Mouse (Mus musculus): ENCODE measurements around the gene Gm20683. TPM values are rescaled to one million over a fixed set of nuclear protein-coding genes. Genes with fewer than 3 reads are reported as not detected.
A peak's percentile ranks its signal among the peaks of the same experiment; 100 is the strongest.

The Gm20683 gene
- total and polyA plus RNA-seq, 2 experiments, result 2.7 to 26.9 TPM

- Histone ChIP-seq H3K36me3 (ENCODE audit: control insufficient read depth, insufficient read depth, low read length) (no peaks in the 10 kb centered on the region), H3K27me3 (ENCODE audit: control insufficient read depth, insufficient read depth, low read length) (peaks cover 5% of the 10 kb centered on the region; the same call in 1 of the 2 replicates), H3K79me2 (ENCODE audit: control insufficient read depth, insufficient read depth, low read length) (no peaks in the 10 kb centered on the region), H3K4me1 (ENCODE audit: control insufficient read depth, insufficient read depth, low read length) (no peaks in the 10 kb centered on the region), H3K9ac (ENCODE audit: low read depth, low read length) (no peak overlapping the region), H3K27ac (replicated peaks; ENCODE audit: insufficient read depth, low read depth, low read length) (no peak overlapping the region), H3K4me3 (ENCODE audit: insufficient read depth, low read depth, low read length) (no peak overlapping the region)
- WGBS, result 14% methylated on average over 10 of the region's 10 CpGs
- no peak for TF ChIP-seq POLR2A (IDR thresholded peaks at IDR 0.05; ENCODE audit: extremely low read depth, insufficient read depth, low read length)
- no peak for TF ChIP-seq CTCF (IDR thresholded peaks at IDR 0.05; ENCODE audit: low read depth, low read length)
- no peak for DNase-seq (ENCODE audit: extremely low read depth, low read depth, low spot score)
These were observed 38.6 kb downstream of the Gm20683 start for GRCm38 (mm10) chr17:25802825-25803517.

GRCm38 (mm10) chr17:25801029-25801428, 40.5 kb downstream of the Gm20683 start:
- Histone ChIP-seq H3K36me3 (ENCODE audit: control insufficient read depth, insufficient read depth, low read length) (no peaks in the 10 kb centered on the region), H3K27ac (replicated peaks; ENCODE audit: insufficient read depth, low read depth, low read length) (no peak overlapping the region), H3K4me3 (ENCODE audit: insufficient read depth, low read depth, low read length) (no peak overlapping the region), H3K9ac (ENCODE audit: low read depth, low read length) (no peak overlapping the region), H3K79me2 (ENCODE audit: control insufficient read depth, insufficient read depth, low read length) (no peaks in the 10 kb centered on the region), H3K4me1 (ENCODE audit: control insufficient read depth, insufficient read depth, low read length) (no peaks in the 10 kb centered on the region), H3K27me3 (ENCODE audit: control insufficient read depth, insufficient read depth, low read length) (peaks cover 5% of the 10 kb centered on the region; the same call in 1 of the 2 replicates)
- TF ChIP-seq POLR2A (IDR thresholded peaks at IDR 0.05; ENCODE audit: extremely low read depth, insufficient read depth, low read length) (no peak), CTCF (IDR thresholded peaks at IDR 0.05; ENCODE audit: low read depth, low read length) (peak; percentile 70)
- peak; percentile 62 for DNase-seq (ENCODE audit: extremely low read depth, low read depth, low spot score)
- 5% methylated on average over 6 of the region's 6 CpGs for WGBS

- under 1% methylated on average over 35 of the region's 35 CpGs for WGBS
- no peak for TF ChIP-seq POLR2A (IDR thresholded peaks at IDR 0.05; ENCODE audit: extremely low read depth, insufficient read depth, low read length)
- no peak for TF ChIP-seq CTCF (IDR thresholded peaks at IDR 0.05; ENCODE audit: low read depth, low read length)
- peak within 1 kb of the TSS; percentile 3; the same call in 1 of the 2 replicates for H3K27ac ChIP-seq (replicated peaks; ENCODE audit: insufficient read depth, low read depth, low read length)
- peak within 1 kb of the TSS; percentile 79 for H3K9ac ChIP-seq (ENCODE audit: low read depth, low read length)
- peak within 1 kb of the TSS; percentile 79 for H3K4me3 ChIP-seq (ENCODE audit: insufficient read depth, low read depth, low read length)
- H3K4me1 ChIP-seq (ENCODE audit: control insufficient read depth, insufficient read depth, low read length), result peaks cover 5% of the 10 kb centered on the region; the same call in 1 of the 2 replicates
- DNase-seq (ENCODE audit: extremely low read depth, low read depth, low spot score), result peak; percentile 52
- H3K79me2 ChIP-seq (ENCODE audit: control insufficient read depth, insufficient read depth, low read length), result no peaks in the 10 kb centered on the region
- H3K36me3 ChIP-seq (ENCODE audit: control insufficient read depth, insufficient read depth, low read length), result no peaks in the 10 kb centered on the region
- no peaks in the 10 kb centered on the region for H3K27me3 ChIP-seq (ENCODE audit: control insufficient read depth, insufficient read depth, low read length)
These were observed 44.6 kb downstream of the Gm20683 start, which contains the start of gene Metrn for GRCm38 (mm10) chr17:25796951-25797369. Gene Metrn (minus strand): TSS chr17:25797136.

- Histone ChIP-seq H3K4me3 (ENCODE audit: insufficient read depth, low read depth, low read length) (peak overlapping the region; percentile 79), H3K9ac (ENCODE audit: low read depth, low read length) (peak overlapping the region; percentile 68), H3K4me1 (ENCODE audit: control insufficient read depth, insufficient read depth, low read length) (peaks cover 5% of the 10 kb centered on the region; the same call in 1 of the 2 replicates), H3K27me3 (ENCODE audit: control insufficient read depth, insufficient read depth, low read length) (no peaks in the 10 kb centered on the region), H3K79me2 (ENCODE audit: control insufficient read depth, insufficient read depth, low read length) (no peaks in the 10 kb centered on the region), H3K36me3 (ENCODE audit: control insufficient read depth, insufficient read depth, low read length) (no peaks in the 10 kb centered on the region), H3K27ac (replicated peaks; ENCODE audit: insufficient read depth, low read depth, low read length) (no peak overlapping the region; the same call in 1 of the 2 replicates)
- TF ChIP-seq CTCF (IDR thresholded peaks at IDR 0.05; ENCODE audit: low read depth, low read length) (no peak), POLR2A (IDR thresholded peaks at IDR 0.05; ENCODE audit: extremely low read depth, insufficient read depth, low read length) (no peak)
- DNase-seq (ENCODE audit: extremely low read depth, low read depth, low spot score), result peak; percentile 51
- 3% methylated on average over 37 of the region's 37 CpGs for WGBS
These were observed 45.3 kb downstream of the Gm20683 start for GRCm38 (mm10) chr17:25796211-25796771.

GRCm38 (mm10) chr17:25795609-25796092, 45.9 kb downstream of the Gm20683 start, which contains the start of gene AC134908.4:
Gene AC134908.4 (minus strand): TSS chr17:25795659.
- H3K9ac ChIP-seq (ENCODE audit: low read depth, low read length), result peak within 1 kb of the TSS; percentile 68
- WGBS, result 56% methylated on average over 6 of the region's 6 CpGs
- H3K27me3 ChIP-seq (ENCODE audit: control insufficient read depth, insufficient read depth, low read length), result no peaks in the 10 kb centered on the region
- no peaks in the 10 kb centered on the region for H3K36me3 ChIP-seq (ENCODE audit: control insufficient read depth, insufficient read depth, low read length)
- H3K79me2 ChIP-seq (ENCODE audit: control insufficient read depth, insufficient read depth, low read length), result no peaks in the 10 kb centered on the region
- H3K4me3 ChIP-seq (ENCODE audit: insufficient read depth, low read depth, low read length), result peak within 1 kb of the TSS; percentile 79
- DNase-seq (ENCODE audit: extremely low read depth, low read depth, low spot score), result peak; percentile 26
- TF ChIP-seq POLR2A (IDR thresholded peaks at IDR 0.05; ENCODE audit: extremely low read depth, insufficient read depth, low read length) (no peak), CTCF (IDR thresholded peaks at IDR 0.05; ENCODE audit: low read depth, low read length) (no peak)
- peaks cover 5% of the 10 kb centered on the region; the same call in 1 of the 2 replicates for H3K4me1 ChIP-seq (ENCODE audit: control insufficient read depth, insufficient read depth, low read length)
- no peak within 1 kb of the TSS; the same call in 1 of the 2 replicates for H3K27ac ChIP-seq (replicated peaks; ENCODE audit: insufficient read depth, low read depth, low read length)

Measured in liver, adult 2 months (tissue).